Mouse (Mus musculus) heart, embryonic 16.5 days (tissue): ENCODE measurements at regions not wholly inside any gene's neighbourhood (a gene's known extent, or its start where the extent isn't known, plus 50 kb on each side); places are given as distances from the start of the nearest gene placed in this dataset.

Experiments
- ATAC-seq: fragments of 200-750 bp; cut with Nextera tagmentation; replicated peaks from 2 replicates; pipeline ENCODE4 v1.8.0; 2017; ENCODE audit warnings: moderate number of reproducible peaks; ENCODE audit not compliant: insufficient read depth, low FRiP score; ENCODE audit errors: extremely low read depth
- H3K27ac ChIP-seq: fragments of 300-500 bp; sonication (generic); 2 replicates; pipeline ENCODE4 v1.5.1; 2014; ENCODE audit warnings: mild to moderate bottlenecking, low read length, control low read depth, moderate library complexity
- H3K27me3 ChIP-seq: fragments of 300-500 bp; sonication (generic); 2 replicates; pipeline ENCODE4 v1.6.1; 2014; ENCODE audit warnings: low read length, mixed read lengths; ENCODE audit not compliant: control insufficient read depth, insufficient read depth
- H3K36me3 ChIP-seq: fragments of 300-500 bp; sonication (generic); 2 replicates; pipeline ENCODE4 v1.6.1; 2014; ENCODE audit not compliant: control insufficient read depth, insufficient read depth
- H3K4me1 ChIP-seq: fragments of 300-500 bp; sonication (generic); 2 replicates; pipeline ENCODE4 v1.6.1; 2014; ENCODE audit warnings: low read length, mixed read lengths; ENCODE audit not compliant: control insufficient read depth, insufficient read depth
- H3K4me2 ChIP-seq: fragments of 300-500 bp; sonication (generic); 2 replicates; pipeline ENCODE4 v1.6.1; 2014; ENCODE audit warnings: low read depth, mild to moderate bottlenecking, control low read depth, low read length
- H3K4me3 ChIP-seq: fragments of 300-500 bp; sonication (generic); 2 replicates; pipeline ENCODE4 v1.5.1; 2014; ENCODE audit warnings: mild to moderate bottlenecking, control low read depth, low read length
- H3K9ac ChIP-seq: fragments of 300-500 bp; sonication (generic); 2 replicates; pipeline ENCODE4 v1.6.1; 2014; ENCODE audit warnings: low read length, control low read depth
- H3K9me3 ChIP-seq: fragments of 300-500 bp; sonication (generic); replicated peaks from 2 replicates; pipeline ENCODE4 v1.6.1; 2016; ENCODE audit warnings: low read length; ENCODE audit not compliant: control insufficient read depth
- WGBS: fragments of 180-500 bp; shearing (Covaris S2); extraction: QIAGEN DNeasy Blood & Tissue Kit; methylation state at CpG from one replicate; pipeline ENCODE4 v1.1.7; 2014; 5-methylcytosine and 5-hydroxymethylcytosine counted together

DNA sequence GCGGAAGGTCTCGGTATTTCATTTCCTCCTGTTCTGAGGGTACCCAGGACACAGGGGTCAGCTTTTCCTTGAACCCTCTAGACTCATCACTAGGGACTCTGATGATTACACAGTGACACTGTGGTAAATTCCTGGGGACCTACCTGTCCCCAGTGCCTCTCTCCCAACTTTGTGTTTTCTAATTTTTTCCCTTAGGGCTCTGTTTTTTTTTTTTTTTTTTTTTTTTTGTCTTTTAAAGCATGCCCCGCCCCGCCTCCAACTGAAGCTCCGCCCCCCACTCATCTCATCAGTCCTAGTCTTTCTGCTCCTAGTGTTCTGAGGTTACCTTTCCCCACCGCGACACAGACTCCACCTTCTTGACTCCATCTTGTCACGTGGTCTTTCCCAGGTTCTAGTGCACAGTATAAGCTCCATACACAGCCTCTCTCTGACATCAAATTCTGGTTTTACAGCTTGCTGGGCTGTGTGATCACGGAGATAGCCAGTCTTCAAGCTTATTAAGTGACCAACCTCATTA, 109.8 kb upstream of the Rpl34 start:
- WGBS = 85% methylated on average over 9 of the region's 9 CpGs
- Histone ChIP-seq H3K27me3 (no peaks in the 10 kb centered on the region), H3K27ac (no peak overlapping the region), H3K4me2 (no peak overlapping the region), H3K9ac (no peak overlapping the region), H3K4me1 (no peaks in the 10 kb centered on the region), H3K4me3 (no peak overlapping the region), H3K9me3 (no peaks in the 10 kb centered on the region), H3K36me3 (no peaks in the 10 kb centered on the region)
- no peak for ATAC-seq

GRCm38 (mm10) chr3:130838626-130839422, 108.6 kb upstream of the Rpl34 start:
- no peaks in the 10 kb centered on the region for H3K4me1 ChIP-seq
- H3K4me3 ChIP-seq = no peak overlapping the region
- no peak overlapping the region for H3K4me2 ChIP-seq
- ATAC-seq = no peak
- no peaks in the 10 kb centered on the region for H3K36me3 ChIP-seq
- H3K27me3 ChIP-seq = no peaks in the 10 kb centered on the region
- H3K9me3 ChIP-seq = no peaks in the 10 kb centered on the region
- H3K27ac ChIP-seq = no peak overlapping the region
- WGBS = 83% methylated on average over 19 of the region's 19 CpGs
- no peak overlapping the region for H3K9ac ChIP-seq

DNA sequence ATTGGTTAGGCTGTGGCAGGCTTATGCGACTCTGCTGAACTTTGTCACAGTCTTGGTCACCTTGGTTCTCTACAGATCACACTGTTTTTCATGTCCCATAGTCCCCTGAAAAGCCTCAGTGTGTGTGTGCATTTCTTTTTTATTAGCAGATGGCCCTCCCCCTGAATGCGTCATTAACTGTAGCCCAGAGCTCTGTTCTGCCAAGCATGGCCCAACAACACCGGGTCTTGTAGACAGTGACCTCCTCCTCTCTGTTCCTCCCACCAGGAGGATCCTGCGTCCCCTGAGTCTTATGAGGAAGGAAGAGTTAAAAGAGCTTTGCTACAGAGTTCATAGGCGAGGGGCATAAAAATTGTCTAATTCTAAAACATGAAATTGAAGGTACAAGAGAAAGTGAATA, 103.5 kb upstream of the Rpl34 start:
- Histone ChIP-seq H3K4me3 (no peak overlapping the region), H3K9me3 (no peaks in the 10 kb centered on the region), H3K27ac (no peak overlapping the region), H3K36me3 (no peaks in the 10 kb centered on the region), H3K27me3 (no peaks in the 10 kb centered on the region), H3K9ac (no peak overlapping the region), H3K4me1 (peaks cover 6% of the 10 kb centered on the region), H3K4me2 (no peak overlapping the region)
- 78% methylated on average over 5 of the region's 5 CpGs for WGBS
- ATAC-seq = no peak

DNA sequence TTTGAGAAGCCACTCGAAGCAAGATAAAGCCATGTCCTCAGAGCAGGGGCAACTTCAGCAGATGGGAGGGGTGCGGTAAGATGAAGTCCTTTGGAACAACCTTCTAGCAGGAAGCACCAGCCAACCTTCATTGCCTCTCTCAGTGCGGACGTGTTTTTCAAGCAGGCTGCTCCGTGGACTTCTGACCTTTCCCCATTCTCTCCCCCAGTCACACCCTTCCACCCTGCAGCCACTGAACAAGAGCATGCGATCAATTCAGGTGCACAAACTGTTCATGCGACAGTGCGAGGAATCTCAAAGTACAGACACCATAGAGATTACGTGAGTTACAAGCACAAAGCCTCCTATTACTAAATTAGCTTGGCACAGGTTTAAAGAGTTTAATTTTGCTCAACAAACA, 102.9 kb upstream of the Rpl34 start:
- no peaks in the 10 kb centered on the region for H3K36me3 ChIP-seq
- H3K27ac ChIP-seq = no peak overlapping the region
- no peak overlapping the region for H3K4me3 ChIP-seq
- WGBS = 44% methylated on average over 9 of the region's 9 CpGs
- peaks cover 6% of the 10 kb centered on the region for H3K4me1 ChIP-seq
- H3K9me3 ChIP-seq = no peaks in the 10 kb centered on the region
- ATAC-seq = no peak
- no peak overlapping the region for H3K9ac ChIP-seq
- H3K4me2 ChIP-seq = no peak overlapping the region
- H3K27me3 ChIP-seq = no peaks in the 10 kb centered on the region

- Histone ChIP-seq H3K9ac (no peak overlapping the region), H3K4me2 (no peak overlapping the region), H3K4me1 (peaks cover 6% of the 10 kb centered on the region), H3K36me3 (no peaks in the 10 kb centered on the region), H3K9me3 (no peaks in the 10 kb centered on the region), H3K4me3 (no peak overlapping the region), H3K27ac (no peak overlapping the region), H3K27me3 (no peaks in the 10 kb centered on the region)
- 93% methylated on average over 6 of the region's 6 CpGs for WGBS
- no peak for ATAC-seq
These were observed 101.6 kb upstream of the Rpl34 start for GRCm38 (mm10) chr3:130831788-130832187.

DNA sequence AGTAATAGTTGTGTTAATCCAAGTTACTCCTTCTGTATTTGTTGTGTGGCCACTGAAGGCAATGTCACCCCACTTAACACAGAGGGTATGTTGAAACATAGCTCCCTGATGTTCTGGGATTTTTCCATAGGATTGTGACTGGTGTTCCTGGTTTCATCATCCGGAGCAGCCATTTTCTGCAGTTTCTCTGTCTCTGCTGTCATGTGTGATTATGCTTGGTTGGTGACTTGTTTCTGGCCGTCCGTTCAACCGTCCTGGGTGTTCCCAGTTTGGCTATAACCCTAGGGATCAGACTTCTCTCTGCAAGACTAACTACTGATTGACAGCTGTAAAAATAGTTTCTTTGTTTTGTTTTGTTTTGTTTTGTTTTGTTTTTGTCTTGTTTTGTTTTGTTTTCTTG, 98.1 kb upstream of the Rpl34 start:
- Histone ChIP-seq H3K9me3 (no peaks in the 10 kb centered on the region), H3K27ac (no peak overlapping the region), H3K4me3 (no peak overlapping the region), H3K9ac (no peak overlapping the region), H3K4me2 (no peak overlapping the region), H3K4me1 (peaks cover 6% of the 10 kb centered on the region), H3K27me3 (no peaks in the 10 kb centered on the region), H3K36me3 (no peaks in the 10 kb centered on the region)
- 85% methylated on average over 4 of the region's 4 CpGs for WGBS
- ATAC-seq = no peak

DNA sequence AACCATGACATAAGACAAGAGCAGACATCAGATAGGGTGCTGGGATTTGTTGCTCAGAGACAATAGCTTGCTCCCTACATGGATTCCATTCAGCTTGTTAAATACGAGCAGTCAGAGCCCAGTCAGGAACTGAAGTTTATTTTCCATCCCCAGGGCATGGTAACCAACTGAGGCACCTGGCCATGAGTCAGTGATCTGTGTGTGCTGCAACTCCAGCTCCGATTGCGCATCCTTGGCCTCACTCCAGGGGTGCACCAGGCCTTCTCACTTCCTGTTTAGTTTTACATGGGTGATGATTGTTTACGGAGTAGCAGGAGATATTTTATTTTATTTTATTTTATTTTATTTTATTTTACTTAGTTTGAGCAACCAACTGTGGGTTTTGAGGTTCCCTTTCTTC, 97.7 kb upstream of the Rpl34 start:
- Histone ChIP-seq H3K4me2 (no peak overlapping the region), H3K36me3 (no peaks in the 10 kb centered on the region), H3K4me1 (peaks cover 3% of the 10 kb centered on the region), H3K27ac (no peak overlapping the region), H3K4me3 (no peak overlapping the region), H3K9me3 (no peaks in the 10 kb centered on the region), H3K27me3 (no peaks in the 10 kb centered on the region), H3K9ac (no peak overlapping the region)
- no peak for ATAC-seq
- 74% methylated on average over 4 of the region's 4 CpGs for WGBS

GRCm38 (mm10) chr3:130827021-130827420, 96.8 kb upstream of the Rpl34 start:
- no peak overlapping the region for H3K4me3 ChIP-seq
- H3K4me1 ChIP-seq = no peaks in the 10 kb centered on the region
- no peak overlapping the region for H3K27ac ChIP-seq
- no peaks in the 10 kb centered on the region for H3K27me3 ChIP-seq
- H3K9ac ChIP-seq = no peak overlapping the region
- WGBS = 48% methylated on average over 6 of the region's 6 CpGs
- ATAC-seq = no peak
- no peaks in the 10 kb centered on the region for H3K36me3 ChIP-seq
- no peak overlapping the region for H3K4me2 ChIP-seq
- H3K9me3 ChIP-seq = no peaks in the 10 kb centered on the region

DNA sequence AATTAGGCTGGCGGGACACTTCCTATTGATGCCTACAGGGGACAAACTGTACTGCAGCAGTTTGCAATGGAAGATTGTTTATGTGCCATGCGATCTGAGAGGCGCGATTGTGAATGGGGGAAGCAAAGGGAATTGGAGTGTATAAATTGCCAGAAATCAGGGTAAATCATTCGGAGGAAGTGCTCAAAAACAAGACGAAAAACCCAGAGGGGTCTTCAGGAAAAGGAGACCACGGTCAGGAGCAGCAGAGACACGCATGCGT, 89.6 kb upstream of the Rpl34 start:
- Histone ChIP-seq H3K36me3 (no peaks in the 10 kb centered on the region), H3K27me3 (no peaks in the 10 kb centered on the region), H3K4me1 (peaks cover 3% of the 10 kb centered on the region; the same call in 1 of the 2 replicates), H3K9me3 (no peaks in the 10 kb centered on the region), H3K9ac (no peak overlapping the region), H3K27ac (no peak overlapping the region), H3K4me3 (no peak overlapping the region), H3K4me2 (no peak overlapping the region)
- WGBS = 82% methylated on average over 9 of the region's 9 CpGs
- ATAC-seq = no peak
